Mouse (Mus musculus): ENCODE measurements around the gene Gm26897.

The Gm26897 gene

GRCm38 (mm10) chr5:111750092-111750491, 16.4 kb downstream of the Gm26897 start:
- no peak for DNase-seq (ENCODE audit: low spot score)

- DNase-seq (ENCODE audit: low spot score), result peak; percentile 35
These were observed 20.9 kb downstream of the Gm26897 start for GRCm38 (mm10) chr5:111754484-111755139.

GRCm38 (mm10) chr5:111755330-111755729, 21.6 kb downstream of the Gm26897 start:
- no peak for DNase-seq (ENCODE audit: low spot score)

- no peak for DNase-seq (ENCODE audit: low spot score)
These were observed 27.2 kb downstream of the Gm26897 start for GRCm38 (mm10) chr5:111760721-111761480.

GRCm38 (mm10) chr5:111761574-111761973, 27.9 kb downstream of the Gm26897 start:
- no peak for DNase-seq (ENCODE audit: low spot score)

- DNase-seq (ENCODE audit: low spot score), result peak; percentile 83
These were observed 28.4 kb downstream of the Gm26897 start for GRCm38 (mm10) chr5:111762085-111762484.

- no peak for DNase-seq (ENCODE audit: low spot score)
These were observed 32.1 kb downstream of the Gm26897 start for GRCm38 (mm10) chr5:111765671-111766290.

GRCm38 (mm10) chr5:111766696-111767095, 33.0 kb downstream of the Gm26897 start:
- no peak for DNase-seq (ENCODE audit: low spot score)

- no peak for DNase-seq (ENCODE audit: low spot score)
These were observed 36.5 kb downstream of the Gm26897 start for GRCm38 (mm10) chr5:111770266-111770665.

- no peak for DNase-seq (ENCODE audit: low spot score)
These were observed 38.4 kb downstream of the Gm26897 start for GRCm38 (mm10) chr5:111772127-111772526.

GRCm38 (mm10) chr5:111772591-111773406, 39.1 kb downstream of the Gm26897 start:
- no peak for DNase-seq (ENCODE audit: low spot score)

GRCm38 (mm10) chr5:111773407-111773733, 39.6 kb downstream of the Gm26897 start:
- no peak for DNase-seq (ENCODE audit: low spot score)

GRCm38 (mm10) chr5:111776246-111776645, 42.5 kb downstream of the Gm26897 start:
- no peak for DNase-seq (ENCODE audit: low spot score)

- DNase-seq (ENCODE audit: low spot score), result no peak
These were observed 44.4 kb downstream of the Gm26897 start for GRCm38 (mm10) chr5:111778093-111778492.

- no peak for DNase-seq (ENCODE audit: low spot score)
These were observed 46.2 kb downstream of the Gm26897 start for GRCm38 (mm10) chr5:111779776-111780485.
